Mouse (Mus musculus): ENCODE results near the gene Dlk1. TPM values are rescaled to one million over a fixed set of nuclear protein-coding genes. Genes with fewer than 3 reads are reported as not detected.
A peak's percentile ranks its signal among the peaks of the same experiment; 100 is the strongest.

Dlk1 gene
- polyA plus RNA-seq, 1 experiment from 2014 or later, result 61.8 TPM

DNA sequence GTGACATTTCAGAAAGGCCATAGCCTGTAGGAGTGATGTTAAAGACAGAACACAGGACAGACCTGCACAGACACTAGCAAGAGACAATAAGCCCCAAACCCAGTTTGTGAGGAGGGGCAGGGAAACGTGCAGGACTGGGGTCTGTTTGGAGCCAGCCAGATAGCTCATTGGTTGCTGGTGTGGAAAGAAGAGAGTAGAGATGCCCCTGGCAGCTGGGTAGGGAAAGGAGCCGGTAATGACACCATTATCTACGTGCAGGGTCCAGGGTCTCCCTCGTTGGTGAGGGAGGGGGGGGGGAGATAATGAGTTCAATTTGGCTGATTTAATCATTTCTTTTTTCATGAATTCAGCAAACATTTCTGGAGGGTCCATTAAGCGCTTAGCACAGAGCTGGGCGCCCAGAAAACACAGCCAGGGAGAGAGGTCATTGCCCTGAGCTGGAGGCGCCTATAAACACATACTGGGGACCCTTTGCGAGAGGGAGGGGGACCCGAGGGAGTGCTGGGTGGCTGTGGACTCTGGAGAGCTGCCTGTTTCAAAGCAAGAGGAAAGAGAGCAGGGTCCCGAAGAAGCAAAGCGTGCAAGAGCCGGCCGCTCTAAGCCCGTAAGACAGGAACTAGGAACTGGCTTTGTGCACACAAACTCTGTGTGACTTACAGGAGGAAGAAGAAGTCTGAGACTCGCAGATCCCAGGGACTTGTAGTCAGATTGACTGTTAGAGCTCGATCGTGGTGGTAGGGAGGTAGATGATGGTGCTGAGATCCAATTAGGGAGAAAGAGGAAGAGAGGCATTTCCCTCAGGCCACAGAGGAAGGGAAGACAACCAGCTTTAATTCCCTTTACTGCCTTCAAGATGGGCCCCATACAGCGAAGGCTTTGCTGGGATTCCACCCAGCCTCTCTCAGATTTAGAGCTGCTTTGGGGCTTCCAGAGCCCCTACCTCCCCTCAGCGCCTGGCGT is 56.2 kb downstream of the Dlk1 start:
- H3K27ac ChIP-seq (ENCODE audit: low read depth, low read length), result peak overlapping the region; percentile 27; the same call in 1 of the 2 replicates
- WGBS, result 8% methylated on average over 20 of the region's 20 CpGs
- no peak overlapping the region for H3K4me3 ChIP-seq (ENCODE audit: low read depth, low read length)
- peaks cover 4% of the 10 kb centered on the region; the same call in 1 of the 2 replicates for H3K27me3 ChIP-seq (replicated peaks; ENCODE audit: control insufficient read depth, insufficient read depth, low read length)
- no peak overlapping the region for H3K4me2 ChIP-seq (ENCODE audit: low read length)
- H3K4me1 ChIP-seq (ENCODE audit: control insufficient read depth, insufficient read depth, low read length), result peaks cover 23% of the 10 kb centered on the region
- peak; percentile 52; the same call in 1 of the 2 replicates for ATAC-seq
- no peaks in the 10 kb centered on the region for H3K36me3 ChIP-seq (ENCODE audit: control insufficient read depth, insufficient read depth, low read length)
- no peaks in the 10 kb centered on the region for H3K9me3 ChIP-seq (replicated peaks; ENCODE audit: control insufficient read depth, low read length)
- no peak for DNase-seq (ENCODE audit: low spot score)
- peak overlapping the region; percentile 35 for H3K9ac ChIP-seq (ENCODE audit: low read length)

DNA sequence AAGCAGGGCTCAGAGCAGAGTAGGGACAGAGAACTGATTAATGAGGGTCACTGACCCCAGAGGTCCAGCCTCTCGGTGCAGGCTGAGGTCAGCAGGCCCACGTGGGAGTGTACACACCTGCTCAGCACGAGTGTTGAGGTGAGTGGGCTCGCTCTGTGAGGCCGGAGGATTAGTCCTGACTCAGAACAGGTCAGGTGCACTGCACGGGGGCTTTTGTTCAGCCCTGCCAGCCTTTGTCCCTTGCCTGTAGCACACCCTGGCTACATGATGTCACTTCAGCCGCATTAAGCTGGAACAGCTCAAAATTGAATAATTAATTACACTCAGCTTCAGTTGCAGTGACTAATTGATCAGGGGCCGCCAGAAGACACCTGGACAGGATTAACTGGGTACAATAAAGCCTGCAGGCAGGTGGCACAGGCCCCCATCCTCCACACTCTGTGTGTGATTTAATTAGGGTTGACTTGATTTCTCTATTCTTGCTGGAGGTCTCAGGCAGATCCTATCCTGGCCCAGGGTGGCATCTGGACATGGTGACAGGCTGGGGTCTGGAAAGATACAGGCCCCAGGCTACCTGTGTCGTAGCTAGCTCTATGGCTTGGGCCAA is 57.0 kb downstream of the Dlk1 start:
- ATAC-seq (peak; percentile 70), DNase-seq (ENCODE audit: low spot score) (peak; percentile 59)
- H3K27me3 ChIP-seq (replicated peaks; ENCODE audit: control insufficient read depth, insufficient read depth, low read length), result peaks cover 4% of the 10 kb centered on the region; the same call in 1 of the 2 replicates
- H3K27ac ChIP-seq (ENCODE audit: low read depth, low read length), result peak overlapping the region; percentile 27; the same call in 1 of the 2 replicates
- WGBS, result 5% methylated on average over 9 of the region's 9 CpGs
- peaks cover 23% of the 10 kb centered on the region for H3K4me1 ChIP-seq (ENCODE audit: control insufficient read depth, insufficient read depth, low read length)
- H3K4me2 ChIP-seq (ENCODE audit: low read length), result no peak overlapping the region
- H3K9me3 ChIP-seq (replicated peaks; ENCODE audit: control insufficient read depth, low read length), result no peaks in the 10 kb centered on the region
- no peak overlapping the region for H3K4me3 ChIP-seq (ENCODE audit: low read depth, low read length)
- H3K36me3 ChIP-seq (ENCODE audit: control insufficient read depth, insufficient read depth, low read length), result no peaks in the 10 kb centered on the region
- H3K9ac ChIP-seq (ENCODE audit: low read length), result peak overlapping the region; percentile 35; the same call in 1 of the 2 replicates

DNA sequence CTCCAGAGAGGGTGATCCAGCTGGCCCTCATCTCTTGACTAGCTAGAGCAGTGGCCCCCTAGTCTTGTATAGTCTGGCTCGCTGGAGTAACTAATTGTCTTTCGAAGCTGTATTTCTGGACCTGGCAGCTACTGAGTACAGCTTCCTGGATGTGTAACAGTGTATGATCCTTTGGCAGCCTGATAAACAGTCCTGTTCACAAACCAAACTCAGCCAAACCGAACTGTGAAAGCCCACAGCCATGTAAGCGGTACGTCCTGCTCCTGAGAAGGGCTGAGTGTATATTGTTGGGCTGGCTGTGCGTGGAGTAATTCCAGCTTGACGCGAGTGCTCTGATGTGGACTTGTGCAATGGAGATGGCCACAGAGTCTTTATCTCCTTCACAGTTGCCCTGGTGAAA is 57.6 kb downstream of the Dlk1 start:
- no peaks in the 10 kb centered on the region for H3K36me3 ChIP-seq (ENCODE audit: control insufficient read depth, insufficient read depth, low read length)
- H3K4me2 ChIP-seq (ENCODE audit: low read length), result no peak overlapping the region
- H3K27me3 ChIP-seq (replicated peaks; ENCODE audit: control insufficient read depth, insufficient read depth, low read length), result peaks cover 4% of the 10 kb centered on the region; the same call in 1 of the 2 replicates
- no peak for DNase-seq (ENCODE audit: low spot score)
- peaks cover 23% of the 10 kb centered on the region for H3K4me1 ChIP-seq (ENCODE audit: control insufficient read depth, insufficient read depth, low read length)
- no peak overlapping the region for H3K4me3 ChIP-seq (ENCODE audit: low read depth, low read length)
- H3K9me3 ChIP-seq (replicated peaks; ENCODE audit: control insufficient read depth, low read length), result no peaks in the 10 kb centered on the region
- no peak overlapping the region for H3K9ac ChIP-seq (ENCODE audit: low read length)
- no peak for ATAC-seq
- H3K27ac ChIP-seq (ENCODE audit: low read depth, low read length), result no peak overlapping the region
- WGBS, result 71% methylated on average over 8 of the region's 8 CpGs

DNA sequence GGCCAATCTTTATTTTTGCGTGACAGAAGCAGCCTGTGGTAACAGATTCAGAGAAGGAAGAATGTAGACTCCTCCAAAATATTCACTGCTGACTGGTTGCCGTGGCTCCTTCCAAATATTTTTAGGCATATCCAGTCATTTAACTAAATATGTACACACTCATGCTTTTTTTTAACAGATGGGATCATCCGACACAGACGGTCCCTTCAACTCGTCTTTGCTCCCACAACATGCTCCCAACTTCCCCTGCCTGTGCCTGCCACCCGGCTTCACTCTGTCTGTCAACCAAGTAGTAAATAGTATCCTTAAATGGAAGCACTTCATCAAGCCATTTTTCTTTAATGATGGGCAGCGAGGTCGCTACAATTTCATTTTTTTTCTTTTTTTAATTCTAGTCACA is 58.8 kb downstream of the Dlk1 start:
- no peak overlapping the region for H3K4me3 ChIP-seq (ENCODE audit: low read depth, low read length)
- no peak overlapping the region for H3K27ac ChIP-seq (ENCODE audit: low read depth, low read length)
- DNase-seq (ENCODE audit: low spot score) (peak; percentile 44), ATAC-seq (no peak)
- H3K9me3 ChIP-seq (replicated peaks; ENCODE audit: control insufficient read depth, low read length), result no peaks in the 10 kb centered on the region
- H3K9ac ChIP-seq (ENCODE audit: low read length), result no peak overlapping the region
- peaks cover 23% of the 10 kb centered on the region for H3K4me1 ChIP-seq (ENCODE audit: control insufficient read depth, insufficient read depth, low read length)
- H3K36me3 ChIP-seq (ENCODE audit: control insufficient read depth, insufficient read depth, low read length), result no peaks in the 10 kb centered on the region
- WGBS, result 88% methylated on average over 8 of the region's 8 CpGs
- H3K27me3 ChIP-seq (replicated peaks; ENCODE audit: control insufficient read depth, insufficient read depth, low read length), result peaks cover 4% of the 10 kb centered on the region; the same call in 1 of the 2 replicates
- H3K4me2 ChIP-seq (ENCODE audit: low read length), result no peak overlapping the region

DNA sequence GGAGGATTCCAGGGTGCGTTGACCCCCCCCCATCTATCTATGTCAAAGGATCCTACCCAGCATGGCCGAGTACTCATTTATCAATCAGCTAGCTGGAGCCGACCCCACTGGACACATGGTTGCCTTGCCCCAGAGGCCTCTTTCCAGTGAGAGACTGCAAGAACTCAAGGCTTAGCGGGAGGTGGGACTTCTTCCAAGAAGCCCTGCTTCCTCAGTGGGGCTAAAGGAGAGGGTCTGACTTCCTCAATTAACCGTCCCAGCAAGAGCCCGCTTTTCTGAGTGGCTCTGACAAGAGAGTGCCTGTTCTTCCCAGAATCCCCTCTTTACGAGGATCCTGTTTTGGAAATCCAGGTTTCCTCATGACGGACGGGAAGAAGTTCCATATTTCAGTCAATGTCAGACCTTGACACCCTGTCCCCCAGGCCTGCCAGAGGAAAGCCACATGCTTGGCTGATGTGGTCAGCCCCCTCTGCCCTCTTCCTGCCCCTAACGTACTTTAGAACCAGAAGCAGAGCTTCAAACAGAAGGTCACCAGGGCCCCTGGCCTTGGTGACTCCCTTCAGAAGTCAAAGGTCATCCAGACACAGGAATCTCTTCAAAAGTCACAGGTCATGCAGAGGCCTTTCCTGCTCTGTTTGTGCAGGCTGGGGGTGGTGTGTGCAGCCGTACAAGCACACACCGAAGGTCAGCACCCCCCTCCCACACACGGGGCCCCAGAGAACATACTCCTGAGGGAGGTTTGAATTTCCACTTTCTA is 59.7 kb downstream of the Dlk1 start:
- Histone ChIP-seq H3K27me3 (replicated peaks; ENCODE audit: control insufficient read depth, insufficient read depth, low read length) (peaks cover 4% of the 10 kb centered on the region; the same call in 1 of the 2 replicates), H3K9ac (ENCODE audit: low read length) (no peak overlapping the region), H3K27ac (ENCODE audit: low read depth, low read length) (no peak overlapping the region), H3K4me3 (ENCODE audit: low read depth, low read length) (no peak overlapping the region), H3K4me2 (ENCODE audit: low read length) (no peak overlapping the region), H3K36me3 (ENCODE audit: control insufficient read depth, insufficient read depth, low read length) (no peaks in the 10 kb centered on the region), H3K4me1 (ENCODE audit: control insufficient read depth, insufficient read depth, low read length) (peaks cover 23% of the 10 kb centered on the region), H3K9me3 (replicated peaks; ENCODE audit: control insufficient read depth, low read length) (no peaks in the 10 kb centered on the region)
- 61% methylated on average over 13 of the region's 13 CpGs for WGBS
- DNase-seq (ENCODE audit: low spot score) (no peak), ATAC-seq (no peak)

Other genes with a start within 250 kb of the Dlk1 start
- gene Rtl1, start 147.5 kb downstream of the Dlk1 start, polyA plus RNA-seq (2014; fragmentation: Nextera tagmentation; extraction: Ambion mirVana), result 0.37 and 0.58 TPM in 2 replicates